Mouse (Mus musculus) CD4-positive, CD25-positive, alpha-beta regulatory T cell, adult 4 months (primary cell): ENCODE results near the gene Hist1h2bg. TPM values are rescaled to one million over a fixed set of nuclear protein-coding genes. Genes with fewer than 3 reads are reported as not detected.
"Not testable (repeated sequence)": the region's sequence is repeated elsewhere in the genome, so short reads cannot be mapped to it uniquely, and the experiment has no call there.

Experiments
- ATAC-seq: one replicate; pipeline ENCODE4 v1.8.0; 2017
- polyA plus RNA-seq, 2 experiments: library from polyadenylated mRNA; unstranded; fragments of 100-300 nt; shearing (Covaris generic); gene quantifications; one replicate each; pipeline ENCODE4 v1.2.1; 2017

Gene Hist1h2bg
- polyA plus RNA-seq, 2 experiments from 2014 or later, result 8.0 to 8.6 TPM

DNA sequence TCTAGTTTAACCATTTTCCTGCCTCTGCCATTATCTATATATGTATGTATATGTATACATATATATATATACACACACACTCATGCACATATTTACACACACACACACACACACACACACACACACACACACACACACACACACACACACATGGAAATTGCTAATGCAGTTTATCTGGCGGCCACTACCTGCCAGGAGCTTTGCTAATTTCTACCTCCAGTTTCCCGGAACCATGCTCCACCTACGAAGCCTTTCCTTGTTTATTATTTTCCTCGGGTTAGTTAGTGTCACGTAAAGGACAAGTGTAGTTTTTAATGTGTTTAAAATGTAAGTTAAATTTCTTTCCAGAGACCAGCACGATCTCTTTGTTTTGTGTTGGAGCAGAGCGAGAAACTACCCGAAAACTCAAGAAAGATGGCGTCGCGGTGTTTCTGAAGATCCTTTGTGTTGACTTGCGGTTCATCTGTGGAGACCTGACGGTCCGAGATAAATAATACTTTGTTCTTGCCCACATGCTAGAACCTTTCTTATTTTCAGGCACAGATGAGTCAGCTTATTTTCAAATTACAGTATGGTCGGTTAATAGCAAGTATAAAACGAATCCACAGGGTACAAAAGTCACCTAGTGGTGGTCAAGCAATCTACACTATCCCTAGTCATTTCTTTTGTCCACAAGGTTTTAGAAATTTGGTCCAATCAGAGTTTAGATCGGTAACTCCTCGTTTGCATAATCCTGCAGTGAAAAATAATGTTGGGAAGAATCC lies 8.3 kb upstream of the Hist1h2bg start:
- peak; percentile 18 for ATAC-seq

DNA sequence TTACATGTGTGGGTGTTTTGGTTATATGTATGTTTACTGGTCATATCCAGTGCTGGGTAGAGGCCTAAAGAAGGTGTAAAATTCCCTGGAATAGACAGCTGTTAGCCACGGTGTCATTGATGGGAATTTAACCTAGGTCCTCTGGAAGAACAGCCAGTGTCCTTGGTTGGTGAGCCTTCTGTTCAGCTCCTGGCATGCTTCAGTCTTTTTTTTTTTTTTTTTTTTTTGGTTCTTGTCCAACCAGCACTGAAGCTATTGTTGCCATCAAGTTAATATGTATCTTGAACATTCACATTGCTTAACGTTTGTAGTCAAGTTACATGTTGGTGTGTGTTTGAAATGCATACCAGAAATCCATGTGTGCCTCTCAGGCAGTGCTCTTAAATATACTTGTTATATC lies 6.7 kb upstream of the Hist1h2bg start:
- ATAC-seq, result no peak

DNA sequence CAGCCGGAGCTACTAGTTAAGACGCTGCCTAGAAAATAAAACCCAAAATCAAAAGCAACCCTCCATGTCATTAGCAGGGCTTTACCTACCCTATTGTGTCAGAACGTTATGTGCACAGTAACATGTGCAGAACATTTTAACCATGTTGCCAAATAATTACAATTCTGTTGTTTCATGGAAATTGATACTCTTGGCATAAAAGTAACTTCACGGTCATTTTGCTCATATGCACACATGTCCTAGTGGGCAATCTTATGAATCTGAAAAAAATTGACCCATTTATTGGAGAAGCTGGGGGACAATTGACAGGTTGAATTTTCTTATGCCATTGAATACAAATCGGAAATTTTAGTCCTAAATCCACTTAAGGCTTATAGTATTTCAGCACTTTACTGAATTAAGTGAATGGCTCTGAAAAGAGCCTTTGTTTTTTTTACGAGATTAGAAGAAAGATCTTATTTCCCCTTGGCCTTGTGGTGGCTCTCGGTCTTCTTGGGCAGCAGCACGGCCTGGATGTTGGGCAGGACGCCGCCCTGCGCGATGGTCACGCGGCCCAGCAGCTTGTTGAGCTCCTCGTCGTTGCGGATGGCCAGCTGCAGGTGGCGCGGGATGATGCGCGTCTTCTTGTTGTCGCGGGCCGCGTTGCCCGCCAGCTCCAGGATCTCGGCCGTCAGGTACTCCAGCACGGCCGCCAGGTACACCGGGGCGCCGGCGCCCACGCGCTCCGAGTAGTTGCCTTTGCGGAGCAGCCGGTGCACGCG lies 755 bp upstream of the Hist1h2bg start:
- peak; percentile 7 for ATAC-seq

DNA sequence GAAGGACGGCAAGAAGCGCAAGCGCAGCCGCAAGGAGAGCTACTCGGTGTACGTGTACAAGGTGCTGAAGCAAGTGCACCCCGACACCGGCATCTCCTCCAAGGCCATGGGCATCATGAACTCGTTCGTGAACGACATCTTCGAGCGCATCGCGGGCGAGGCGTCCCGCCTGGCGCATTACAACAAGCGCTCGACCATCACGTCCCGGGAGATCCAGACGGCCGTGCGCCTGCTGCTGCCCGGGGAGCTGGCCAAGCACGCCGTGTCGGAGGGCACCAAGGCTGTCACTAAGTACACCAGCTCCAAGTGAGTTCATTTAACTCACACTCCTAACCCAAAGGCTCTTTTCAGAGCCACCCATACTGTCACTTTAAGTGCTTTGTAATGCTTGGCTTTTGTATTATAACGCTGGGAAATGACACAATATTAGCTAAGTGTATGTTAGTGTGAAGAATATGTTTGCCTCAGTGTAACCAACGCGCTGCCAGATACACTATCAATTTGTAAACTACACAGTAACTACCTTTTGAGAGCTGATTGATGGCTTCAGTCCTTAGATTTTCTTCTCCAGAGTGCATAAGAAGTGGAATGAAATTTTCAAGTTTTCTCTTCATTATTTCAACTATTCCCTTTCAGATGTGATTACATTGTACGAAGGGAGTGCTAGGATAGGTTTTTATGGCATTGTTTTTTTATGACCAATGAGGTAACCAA lies 465 bp downstream of the Hist1h2bg start:
- ATAC-seq, result not testable (repeated sequence)

DNA sequence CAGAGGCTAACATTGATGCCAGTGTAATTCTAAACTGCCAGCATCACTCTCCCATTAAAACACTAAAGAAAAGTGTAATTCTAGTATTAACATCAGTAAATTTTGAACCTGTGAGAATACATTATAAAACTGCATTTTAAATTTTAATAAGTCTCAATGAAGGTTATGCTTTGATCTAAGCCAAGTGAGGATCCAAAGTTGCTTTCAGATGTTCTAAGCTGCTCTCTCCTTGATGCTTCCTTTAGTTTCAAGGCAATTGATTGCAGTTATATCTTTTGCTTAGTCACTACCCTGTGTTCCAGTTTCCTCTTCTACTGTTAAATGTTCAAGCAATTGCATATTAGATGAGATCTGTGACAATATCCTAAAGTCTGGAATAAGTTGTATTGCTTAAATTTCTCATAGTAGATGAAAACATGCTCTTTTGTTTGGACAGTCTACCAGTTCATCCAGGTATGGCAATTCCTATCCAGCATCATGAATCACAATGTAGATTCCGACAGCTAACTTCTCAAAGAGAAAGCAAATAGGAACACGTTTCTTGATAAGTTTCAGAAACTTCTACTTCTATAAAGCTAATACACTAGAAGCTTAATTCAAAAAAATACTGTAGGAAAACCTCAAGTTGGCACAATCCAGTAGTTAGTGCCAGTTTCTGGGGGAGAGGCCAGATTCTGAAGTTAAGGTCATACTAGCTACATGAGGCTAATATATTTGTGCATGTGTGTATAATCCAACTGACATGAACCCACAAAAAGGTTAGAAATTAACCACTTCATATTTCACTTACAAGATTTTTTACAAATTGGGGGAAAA lies 1.2 kb downstream of the Hist1h2bg start:
- ATAC-seq, result no peak

DNA sequence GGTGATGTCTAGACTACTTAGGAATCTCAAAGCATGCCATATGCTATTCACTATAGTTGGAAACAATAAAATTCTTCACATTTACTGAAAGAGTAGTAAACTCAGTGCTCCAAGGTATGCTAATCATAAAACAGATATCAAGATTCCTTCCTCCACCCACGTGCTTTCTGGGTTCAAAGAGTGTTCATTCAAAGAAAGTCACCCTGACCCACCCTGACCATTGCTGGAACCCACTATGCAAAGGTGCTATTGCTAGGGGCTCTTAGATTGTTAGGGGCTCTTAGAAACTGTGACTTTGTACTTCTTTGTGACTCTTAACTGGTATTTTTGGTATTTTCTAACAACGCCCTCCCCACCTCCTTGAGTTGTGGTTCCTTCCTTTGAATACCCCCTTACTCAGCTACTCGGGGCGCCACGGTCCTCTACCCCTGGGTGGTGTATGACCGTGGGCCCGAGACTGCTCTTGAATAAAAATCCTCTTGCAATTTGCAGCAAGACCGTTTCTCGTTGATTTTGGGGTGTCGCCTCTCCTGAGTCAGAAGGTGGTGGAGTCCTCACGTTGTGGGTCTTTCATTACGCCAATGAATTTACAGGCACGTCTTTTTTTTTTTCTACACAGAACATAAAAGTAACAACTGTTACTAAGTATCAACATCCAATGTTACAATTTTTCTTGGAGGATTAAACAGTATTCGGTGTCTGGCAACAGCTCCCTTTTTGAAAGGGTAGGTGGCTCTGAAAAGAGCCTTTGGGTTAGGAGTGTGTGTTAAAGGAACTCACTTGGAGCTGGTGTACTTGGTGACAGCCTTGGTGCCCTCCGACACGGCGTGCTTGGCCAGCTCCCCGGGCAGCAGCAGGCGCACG lies 2.1 kb downstream of the Hist1h2bg start:
- not testable (repeated sequence) for ATAC-seq

DNA sequence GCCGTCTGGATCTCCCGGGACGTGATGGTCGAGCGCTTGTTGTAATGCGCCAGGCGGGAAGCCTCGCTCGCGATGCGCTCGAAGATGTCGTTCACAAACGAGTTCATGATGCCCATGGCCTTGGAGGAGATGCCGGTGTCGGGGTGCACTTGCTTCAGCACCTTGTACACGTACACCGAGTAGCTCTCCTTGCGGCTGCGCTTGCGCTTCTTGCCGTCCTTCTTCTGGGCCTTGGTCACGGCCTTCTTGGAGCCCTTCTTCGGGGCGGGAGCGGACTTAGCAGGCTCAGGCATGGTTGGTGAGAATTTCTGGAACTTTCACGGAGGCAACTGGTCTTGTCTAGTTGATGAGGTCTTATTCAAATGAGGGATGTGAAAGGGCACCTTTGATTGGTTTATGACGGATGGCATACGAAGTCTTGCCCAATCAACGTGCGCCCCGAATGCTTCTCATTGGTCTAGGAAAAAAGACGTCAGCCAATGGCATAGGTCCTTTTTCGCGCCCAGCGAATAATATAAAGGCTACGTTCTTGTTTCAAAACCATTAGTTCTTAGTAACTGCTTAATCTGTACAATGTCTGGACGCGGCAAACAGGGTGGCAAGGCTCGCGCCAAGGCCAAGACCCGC lies 2.8 kb downstream of the Hist1h2bg start, which contains the start of the genes Hist1h2bf and Hist1h2ad:
Gene Hist1h2bf, minus strand, starts transcription at position 299 of the 627 bp plus-strand sequence.
Gene Hist1h2ad, plus strand, starts transcription at position 484 of the 627 bp plus-strand sequence.
- ATAC-seq, result peak; percentile 74

DNA sequence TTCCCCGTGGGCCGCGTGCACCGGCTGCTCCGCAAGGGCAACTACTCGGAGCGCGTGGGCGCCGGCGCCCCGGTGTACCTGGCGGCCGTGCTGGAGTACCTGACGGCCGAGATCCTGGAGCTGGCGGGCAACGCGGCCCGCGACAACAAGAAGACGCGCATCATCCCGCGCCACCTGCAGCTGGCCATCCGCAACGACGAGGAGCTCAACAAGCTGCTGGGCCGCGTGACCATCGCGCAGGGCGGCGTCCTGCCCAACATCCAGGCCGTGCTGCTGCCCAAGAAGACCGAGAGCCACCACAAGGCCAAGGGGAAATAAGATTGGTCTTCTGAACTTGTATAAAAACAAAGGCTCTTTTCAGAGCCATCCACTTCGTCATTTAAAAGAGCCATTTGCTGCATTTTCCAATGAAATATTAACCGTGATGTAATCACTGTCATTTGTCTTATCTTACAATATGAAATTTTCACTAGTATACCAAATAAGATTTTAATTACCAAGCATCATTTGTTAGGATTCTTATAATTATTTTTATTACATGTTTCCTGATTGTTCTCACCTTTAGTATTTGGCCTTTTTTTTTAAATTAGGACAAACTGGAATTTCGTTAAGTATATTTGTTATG lies 3.5 kb downstream of the Hist1h2bg start:
- ATAC-seq, result not testable (repeated sequence)

DNA sequence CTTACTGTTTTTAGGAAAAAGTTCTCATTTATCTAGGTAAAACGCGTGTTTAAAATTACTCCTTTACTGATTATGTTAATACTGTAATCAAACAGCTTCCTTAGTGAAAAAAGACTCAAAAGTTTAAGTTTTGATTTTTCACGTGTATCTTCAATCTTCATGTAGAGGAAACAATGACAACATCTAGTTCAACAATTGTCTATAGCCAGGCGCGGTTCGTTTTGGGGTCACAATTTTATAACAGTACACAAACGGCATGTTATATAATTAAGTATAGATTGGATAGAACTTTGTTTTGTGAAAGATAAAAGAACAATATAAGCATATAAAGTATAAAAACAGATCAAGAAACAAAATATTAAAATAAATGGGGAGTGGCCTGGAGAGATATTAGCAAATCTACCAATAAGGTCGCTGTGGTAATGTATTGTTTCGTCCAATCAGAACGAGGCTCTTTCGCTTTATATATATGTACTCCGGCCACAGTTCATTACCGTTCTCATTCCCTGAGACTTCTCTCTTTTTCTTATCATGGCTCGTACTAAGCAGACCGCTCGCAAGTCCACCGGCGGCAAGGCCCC lies 4.2 kb downstream of the Hist1h2bg start, which contains the start of gene Hist1h3d:
Gene Hist1h3d, plus strand, starts transcription at position 493 of the 581 bp plus-strand sequence.
- ATAC-seq, result peak; percentile 40

DNA sequence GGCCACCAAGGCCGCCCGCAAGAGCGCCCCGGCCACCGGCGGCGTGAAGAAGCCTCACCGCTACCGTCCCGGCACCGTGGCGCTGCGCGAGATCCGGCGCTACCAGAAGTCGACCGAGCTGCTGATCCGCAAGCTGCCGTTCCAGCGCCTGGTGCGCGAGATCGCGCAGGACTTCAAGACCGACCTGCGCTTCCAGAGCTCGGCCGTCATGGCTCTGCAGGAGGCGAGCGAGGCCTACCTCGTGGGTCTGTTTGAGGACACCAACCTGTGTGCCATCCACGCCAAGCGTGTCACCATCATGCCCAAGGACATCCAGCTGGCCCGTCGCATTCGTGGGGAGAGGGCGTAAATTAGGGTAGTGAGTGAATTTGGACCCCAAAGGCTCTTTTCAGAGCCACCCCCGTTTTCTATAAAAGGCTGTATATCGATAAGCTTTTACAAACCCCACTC lies 4.7 kb downstream of the Hist1h2bg start:
- ATAC-seq, result not testable (repeated sequence)

DNA sequence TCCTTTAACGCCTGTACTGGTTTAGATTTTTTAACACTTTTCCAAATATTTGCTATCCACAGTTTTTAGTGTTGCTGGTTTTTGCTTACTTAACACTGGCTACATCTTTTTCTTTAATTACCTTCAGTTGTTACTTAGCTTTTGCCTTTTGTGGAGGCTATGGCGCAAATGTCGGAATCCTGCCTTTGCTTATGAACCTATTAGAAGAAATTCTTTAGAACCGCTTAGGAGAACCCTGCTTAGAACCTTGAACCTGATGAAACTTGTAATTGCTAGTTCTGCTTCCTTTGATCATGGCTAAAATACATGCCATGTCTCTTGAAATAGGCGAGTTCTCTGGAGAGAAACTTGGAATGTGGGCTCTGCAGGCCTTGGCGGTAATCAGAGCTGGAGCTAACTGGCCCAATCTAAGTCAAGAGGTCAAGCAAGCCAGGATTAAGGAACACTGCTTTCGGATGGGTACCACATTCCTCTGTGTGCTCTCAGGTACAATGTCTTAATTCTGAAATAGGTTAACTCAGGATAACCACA lies 5.2 kb downstream of the Hist1h2bg start:
- no peak for ATAC-seq

DNA sequence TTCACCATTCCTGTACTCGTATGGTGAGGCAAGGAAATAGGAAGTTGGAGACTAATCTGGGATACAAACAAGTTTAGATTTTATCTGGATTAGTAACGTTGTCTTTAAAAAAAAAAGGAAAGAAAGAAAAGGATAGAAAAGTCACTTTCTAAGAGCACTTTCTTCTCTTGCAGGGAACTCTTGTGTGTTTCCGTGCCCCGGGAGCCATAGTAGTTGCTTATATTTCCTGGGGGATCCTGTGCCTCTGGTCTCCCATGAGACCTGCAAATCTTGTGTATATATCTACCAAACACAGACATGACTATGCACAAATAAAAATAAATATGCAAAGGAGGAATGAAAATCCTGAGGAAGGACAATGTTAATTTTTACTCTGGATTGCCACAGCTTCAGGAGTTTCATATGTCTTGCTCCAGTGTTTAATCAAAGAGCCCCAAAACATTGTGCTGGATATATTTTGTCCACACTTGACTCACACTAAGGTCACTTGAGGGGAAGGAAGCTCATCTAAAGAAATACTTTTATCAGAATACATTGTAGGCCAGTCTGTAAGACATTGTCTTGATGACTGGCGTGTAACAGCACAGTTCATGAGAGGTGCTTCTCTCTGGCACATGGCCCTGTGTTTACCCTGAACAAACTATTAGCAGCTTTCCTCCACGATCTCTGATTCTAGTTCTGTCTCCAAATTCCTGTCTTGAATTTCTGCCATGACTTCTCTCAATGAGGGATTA lies 5.9 kb downstream of the Hist1h2bg start:
- ATAC-seq, result no peak

DNA sequence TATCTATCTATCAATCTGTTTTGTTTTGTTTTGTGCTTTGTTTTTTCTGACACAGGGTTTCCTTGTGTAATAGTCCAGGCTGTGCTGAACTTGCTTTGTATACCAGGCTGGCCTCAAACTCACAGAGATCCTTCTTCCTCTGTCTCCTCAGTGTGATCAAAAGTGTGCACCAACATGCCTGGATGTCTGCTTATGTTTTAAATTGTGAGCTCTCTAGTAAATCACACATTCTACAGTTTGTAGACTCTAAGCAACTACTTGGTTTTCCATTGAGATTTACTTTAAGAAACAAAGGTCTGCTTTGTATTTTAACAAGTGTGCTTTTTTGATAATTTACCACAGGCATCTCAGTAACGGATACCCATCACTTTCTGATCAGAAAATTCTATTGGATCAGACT lies 6.6 kb downstream of the Hist1h2bg start:
- ATAC-seq, result no peak

DNA sequence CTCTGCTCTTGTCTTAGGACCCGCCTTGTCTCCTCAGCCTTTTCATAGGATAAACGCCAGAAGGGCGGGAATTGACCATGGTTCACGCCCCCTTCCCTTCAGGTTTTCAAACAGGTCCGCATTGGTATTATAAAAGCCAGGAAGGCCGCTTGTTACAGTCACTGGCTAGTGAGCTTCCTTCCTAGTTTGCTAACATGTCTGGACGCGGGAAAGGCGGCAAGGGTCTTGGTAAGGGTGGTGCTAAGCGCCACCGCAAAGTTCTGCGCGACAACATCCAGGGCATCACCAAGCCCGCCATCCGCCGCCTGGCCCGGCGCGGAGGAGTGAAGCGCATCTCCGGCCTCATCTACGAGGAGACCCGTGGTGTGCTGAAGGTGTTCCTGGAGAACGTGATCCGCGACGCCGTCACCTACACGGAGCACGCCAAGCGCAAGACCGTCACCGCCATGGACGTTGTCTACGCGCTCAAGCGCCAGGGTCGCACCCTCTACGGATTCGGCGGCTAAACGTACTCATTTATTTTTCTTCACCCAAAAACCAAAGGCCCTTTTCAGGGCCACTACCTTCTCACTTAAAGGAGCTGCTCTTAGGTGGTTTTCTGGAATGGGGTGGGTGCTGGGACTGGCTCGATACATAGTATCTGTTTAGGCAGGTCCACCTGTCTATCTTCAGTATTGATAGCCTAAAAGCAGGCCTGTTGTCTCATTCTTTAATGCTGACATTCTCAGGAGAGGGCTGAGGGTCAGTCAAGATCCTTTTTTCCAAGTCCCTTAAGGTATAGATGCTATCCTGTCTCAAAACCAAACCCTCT lies 10.4 kb downstream of the Hist1h2bg start, which contains the start of gene Hist1h4d:
Gene Hist1h4d, plus strand, starts transcription at position 191 of the 811 bp plus-strand sequence.
- peak; percentile 71 for ATAC-seq

DNA sequence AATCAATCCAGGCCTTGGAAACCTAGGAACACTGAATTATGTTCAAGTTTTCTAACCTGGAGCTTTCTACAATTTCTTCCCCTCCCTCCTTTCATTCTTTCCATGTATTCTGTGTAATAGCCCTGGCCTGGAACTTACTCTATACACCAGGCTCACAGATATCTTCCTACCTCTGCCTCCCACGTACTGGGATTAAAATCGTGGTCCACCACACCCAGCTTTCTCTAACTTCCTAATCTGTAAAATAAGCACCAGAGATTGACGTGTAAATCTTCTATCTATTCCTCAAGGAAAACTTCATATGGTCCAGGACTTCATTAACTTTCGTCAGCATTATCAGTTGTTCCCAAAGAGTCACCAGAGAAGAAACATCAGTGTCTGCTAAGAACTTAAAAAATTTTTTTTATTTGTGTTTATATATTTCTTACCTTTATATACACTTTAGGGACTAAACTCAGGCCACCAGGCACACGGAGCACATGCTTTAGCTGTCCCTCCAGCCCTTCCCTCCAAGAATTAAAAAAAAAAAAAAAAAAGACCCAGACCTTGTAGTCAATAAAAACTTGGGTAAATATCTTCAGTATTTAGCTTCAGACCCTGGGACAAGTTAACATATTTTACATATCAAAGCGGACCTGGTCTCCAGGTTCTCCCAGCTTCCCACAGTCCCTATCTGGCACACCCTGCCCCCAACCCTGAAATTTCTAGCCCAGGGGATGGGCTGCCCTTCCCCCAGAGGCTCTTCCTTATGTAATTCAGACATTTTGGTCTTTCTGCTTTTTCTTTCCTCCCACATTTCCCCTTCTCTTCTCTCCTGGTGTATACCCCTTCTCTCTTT lies 11.2 kb downstream of the Hist1h2bg start:
- ATAC-seq, result no peak

DNA sequence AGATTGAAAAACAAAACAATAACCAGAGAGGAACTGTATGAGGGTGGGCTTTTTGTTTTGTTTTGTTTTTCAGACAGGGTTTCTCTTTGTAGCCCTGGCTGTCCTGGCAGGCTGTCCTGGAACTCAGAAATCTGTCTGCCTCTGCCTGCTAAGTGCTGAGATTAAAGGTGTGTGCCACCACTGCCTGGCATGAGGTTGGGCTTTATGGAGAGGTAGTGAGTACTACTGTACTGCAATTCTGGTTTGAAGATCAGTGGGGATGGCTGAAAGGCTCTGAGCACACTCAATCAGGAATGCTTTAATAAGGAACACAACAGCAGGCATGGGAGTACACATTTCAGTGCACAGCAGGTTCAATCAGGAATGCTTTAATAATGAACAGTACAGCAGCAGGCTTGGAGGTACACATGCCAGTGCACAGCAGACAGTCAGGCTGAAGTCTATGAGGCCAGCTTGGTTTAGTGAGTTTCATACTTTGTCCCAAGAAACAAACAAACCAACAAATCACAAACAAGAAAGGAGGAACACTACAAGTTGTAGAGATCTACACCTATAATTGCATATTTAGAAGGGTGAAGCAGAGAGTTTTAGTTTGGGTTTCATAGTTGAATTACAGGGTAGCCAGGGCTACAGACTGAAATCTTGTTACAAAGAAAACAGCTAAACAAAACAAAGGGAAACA lies 12.3 kb downstream of the Hist1h2bg start:
- ATAC-seq, result no peak
